Mouse (Mus musculus) regulatory T cell (primary cell): ENCODE measurements around the gene 1700018F24Rik.
"Not testable (repeated sequence)": the region's sequence is repeated elsewhere in the genome, so short reads cannot be mapped to it uniquely, and the experiment has no call there.

Experiments
- in situ Hi-C: fragments of 300-600 bp; cut with MboI, MseI; formaldehyde crosslinking; loops from one replicate; pipeline ENCODE4 v1.15.1; 2025; ENCODE audit warnings: high pct_unique_total_duplicates

1700018F24Rik gene

GRCm38 (mm10) chr5:145042690-145043089 lies at the start of gene 1700018F24Rik:
Gene 1700018F24Rik (plus strand): TSS chr5:145042990.
- in situ Hi-C loops, result not testable (repeated sequence)

GRCm38 (mm10) chr5:144998491-144998890 lies 44.3 kb upstream of the 1700018F24Rik start:
- in situ Hi-C loops, result no loop called here

GRCm38 (mm10) chr5:145003362-145003761 lies 39.4 kb upstream of the 1700018F24Rik start:
- in situ Hi-C loops, result no loop called here

DNA sequence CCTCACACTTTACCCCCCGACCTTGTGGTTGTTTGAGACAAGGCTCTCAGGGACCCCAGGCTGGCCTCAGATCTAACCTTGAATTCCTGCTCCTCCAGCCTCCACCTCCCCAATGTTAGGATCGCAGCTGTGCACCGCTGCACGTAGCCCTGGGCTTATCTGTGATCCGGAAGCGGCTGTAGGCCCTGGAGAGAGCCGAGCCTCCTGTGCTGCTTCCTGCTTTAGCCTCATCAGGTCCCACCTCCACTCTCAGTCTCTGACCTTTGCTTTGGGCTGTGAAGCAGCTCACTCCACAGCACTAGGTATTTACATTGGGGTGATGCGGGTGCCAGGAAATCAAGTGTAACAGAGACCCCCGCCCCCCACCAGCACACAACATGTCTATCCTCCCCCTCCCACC lies 38.3 kb upstream of the 1700018F24Rik start:
- in situ Hi-C loops, result no loop called here

DNA sequence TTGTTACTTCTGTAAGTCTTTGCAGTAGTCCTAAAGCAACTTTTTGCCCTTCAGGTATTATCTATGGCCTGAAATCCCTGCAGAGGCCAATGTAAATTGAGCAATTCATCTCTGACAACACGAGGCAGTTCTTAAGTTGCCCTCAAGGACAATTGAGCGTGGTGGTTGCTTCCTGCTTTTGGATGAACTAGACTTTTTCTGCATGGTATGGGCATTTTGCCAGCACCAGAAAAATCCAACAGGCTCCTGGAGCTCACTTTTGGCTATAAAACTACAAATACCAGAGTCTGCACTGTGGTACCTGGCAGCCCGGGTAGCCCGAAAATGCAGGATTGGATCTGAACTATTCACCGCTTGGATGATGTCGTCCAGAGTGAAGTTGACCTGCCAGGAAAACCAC lies 37.2 kb upstream of the 1700018F24Rik start:
- in situ Hi-C loops, result no loop called here

- in situ Hi-C loops, result no loop called here
Observed at GRCm38 (mm10) chr5:145008878-145009659, 33.7 kb upstream of the 1700018F24Rik start.

GRCm38 (mm10) chr5:145014278-145014677 lies 28.5 kb upstream of the 1700018F24Rik start:
- in situ Hi-C loops, result no loop called here

DNA sequence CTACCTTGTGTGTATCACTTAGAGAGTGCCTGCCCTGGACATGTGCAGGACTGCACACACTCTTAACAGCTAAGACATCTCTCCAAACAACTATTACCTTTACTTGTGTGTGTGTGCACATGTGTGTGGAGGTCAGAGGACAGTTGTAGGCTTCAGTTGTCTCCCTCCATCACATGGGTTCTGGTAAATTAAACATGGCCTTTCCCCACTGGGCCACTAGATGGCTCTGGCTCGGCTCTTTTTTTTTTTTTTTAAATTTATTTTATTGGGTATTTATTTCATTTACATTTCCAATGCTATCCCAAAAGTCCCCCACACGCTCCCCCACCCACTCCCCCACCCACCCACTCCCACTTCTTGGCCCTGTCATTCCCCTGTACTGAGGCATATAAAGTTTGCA lies 26.0 kb upstream of the 1700018F24Rik start:
- in situ Hi-C loops, result not testable (repeated sequence)

DNA sequence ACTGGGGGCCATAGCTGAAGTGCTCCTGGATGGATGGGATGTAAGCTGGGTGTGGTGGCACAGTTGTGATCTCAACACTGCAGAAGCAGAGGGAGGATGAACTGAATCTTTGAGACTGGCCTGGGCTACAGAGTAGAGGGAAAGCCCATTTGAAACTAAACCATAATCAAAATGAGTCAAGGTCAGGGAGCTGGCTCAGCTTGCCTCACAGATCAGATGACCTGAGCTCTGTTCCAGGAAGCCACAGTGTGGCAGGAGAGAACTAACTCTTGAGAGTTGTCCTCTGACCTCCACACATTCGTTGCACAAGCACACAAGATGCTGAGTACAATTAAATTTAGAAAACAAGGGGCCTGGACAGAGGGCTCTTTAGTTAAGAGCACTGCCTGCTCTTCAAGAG lies 22.5 kb upstream of the 1700018F24Rik start:
- in situ Hi-C loops, result not testable (repeated sequence)

GRCm38 (mm10) chr5:145020712-145021111 lies 22.1 kb upstream of the 1700018F24Rik start:
- in situ Hi-C loops, result not testable (repeated sequence)

- in situ Hi-C loops, result not testable (repeated sequence)
Observed at GRCm38 (mm10) chr5:145030476-145030875, 12.3 kb upstream of the 1700018F24Rik start.

DNA sequence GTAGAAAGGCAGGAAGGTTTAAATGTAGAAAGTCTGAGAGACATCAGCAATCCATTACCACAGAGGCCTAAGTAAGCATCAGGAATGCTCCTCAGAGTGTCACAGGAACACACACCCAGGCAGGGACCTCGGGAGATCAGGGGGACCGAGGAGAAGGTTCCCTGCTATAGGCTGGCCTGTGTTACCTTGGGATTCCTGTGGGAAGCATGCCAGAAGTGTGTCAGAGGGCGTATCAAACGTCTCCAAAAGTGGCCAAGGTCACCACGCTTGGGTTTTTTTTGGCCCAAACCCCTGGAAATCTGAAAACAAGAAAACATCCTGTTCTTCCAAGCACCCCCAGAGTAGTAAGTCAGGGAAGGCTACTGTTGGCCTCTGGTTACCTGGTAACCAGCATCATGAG lies 10.4 kb upstream of the 1700018F24Rik start, which contains the start of gene Gm4871:
Gm4871 (minus strand) TSS at position 364 of the 400 bp plus-strand sequence.
- in situ Hi-C loops, result not testable (repeated sequence)

DNA sequence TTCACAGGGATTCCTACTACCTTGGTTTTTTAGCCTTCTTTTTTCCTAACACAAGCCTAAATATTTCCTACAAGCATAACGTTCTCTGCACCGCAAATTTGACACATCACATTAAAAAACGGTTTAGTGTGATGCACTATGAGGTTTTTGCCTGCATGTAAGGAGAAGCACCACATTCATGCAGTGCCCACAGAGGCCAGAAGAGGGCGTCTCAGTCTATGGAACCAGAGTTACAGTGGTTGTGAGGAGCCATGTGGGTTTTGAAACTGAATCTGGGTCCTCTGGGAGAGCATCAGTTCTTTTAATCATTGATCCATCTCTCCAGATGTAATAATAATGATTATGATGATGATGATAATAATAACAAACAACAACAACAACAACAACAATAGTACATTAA lies 1.2 kb upstream of the 1700018F24Rik start:
- in situ Hi-C loops, result no loop called here

DNA sequence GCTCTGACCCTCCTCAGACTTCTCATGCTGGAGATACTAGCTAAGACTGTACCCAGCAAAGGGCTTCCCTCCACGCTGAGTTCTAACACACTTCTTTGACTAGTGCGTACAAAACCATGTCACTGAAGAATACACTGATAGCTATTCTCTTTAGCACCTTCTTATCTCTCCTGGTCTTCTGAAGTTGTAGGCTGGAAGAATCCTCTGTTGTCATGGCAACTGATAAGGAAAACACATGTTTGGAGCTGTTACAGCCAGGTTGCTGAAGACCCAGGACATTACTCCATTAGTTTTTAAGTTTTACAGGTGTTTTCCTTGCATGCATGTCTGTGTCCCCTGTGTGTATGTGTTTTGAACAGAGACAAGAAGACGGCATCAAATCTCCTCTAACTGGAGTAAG lies 11.4 kb downstream of the 1700018F24Rik start:
- in situ Hi-C loops, result not testable (repeated sequence)

- in situ Hi-C loops, result no loop called here
Observed at GRCm38 (mm10) chr5:145057907-145058306, 15.1 kb downstream of the 1700018F24Rik start.

DNA sequence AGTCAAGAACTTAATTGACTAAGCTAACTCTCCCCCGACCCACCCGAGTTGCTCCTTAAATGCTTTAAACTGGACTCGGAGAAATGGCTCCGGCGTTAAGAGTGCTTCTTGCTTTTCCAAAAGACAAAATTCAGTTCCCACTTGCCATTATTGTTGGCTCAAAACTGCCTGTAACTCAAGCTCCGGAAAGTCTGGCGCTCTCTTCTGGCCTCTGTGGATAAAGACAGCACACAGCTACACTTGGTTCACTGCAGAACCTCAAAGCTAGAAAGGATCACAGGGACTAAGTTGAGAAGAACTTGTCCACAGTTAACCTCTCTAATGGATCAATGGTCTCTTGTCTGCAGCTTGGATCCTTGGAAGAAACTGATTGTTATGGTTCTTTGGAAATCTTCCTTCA lies 15.9 kb downstream of the 1700018F24Rik start:
- in situ Hi-C loops, result no loop called here

- in situ Hi-C loops, result no loop called here
Observed at GRCm38 (mm10) chr5:145059524-145059923, 16.7 kb downstream of the 1700018F24Rik start.

DNA sequence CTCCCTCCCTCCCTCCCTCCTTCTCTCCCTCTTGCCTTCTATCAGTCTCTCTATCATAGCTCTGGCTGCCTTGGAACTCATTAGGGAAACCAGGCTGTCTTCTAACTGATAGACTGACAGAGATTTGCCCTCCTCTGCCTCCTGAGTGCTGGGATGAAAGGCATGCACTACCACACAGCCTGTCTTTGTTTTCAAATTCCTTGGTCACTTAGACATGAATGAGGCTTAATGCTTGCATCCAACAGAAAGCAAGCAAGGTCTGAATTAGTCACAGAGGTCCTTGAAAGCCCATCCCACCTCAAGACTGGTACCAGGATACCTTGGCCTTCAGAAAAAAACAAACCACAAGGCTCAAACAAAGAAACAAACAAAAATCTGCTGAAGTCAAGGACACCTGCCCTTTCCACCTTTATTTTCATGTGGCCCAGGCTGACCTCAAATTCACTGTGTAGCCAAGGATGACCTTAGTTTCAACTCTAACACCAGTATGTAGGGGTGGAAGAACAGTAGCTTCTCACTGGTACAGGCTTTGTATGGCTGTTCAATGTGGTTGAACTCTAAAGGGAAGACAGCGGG lies 22.1 kb downstream of the 1700018F24Rik start:
- in situ Hi-C loops, result loop anchor here (10.0 kb wide), 1 partner anchor 1400 kb away; no protein-coding TSS in a partner anchor

- in situ Hi-C loops, result loop anchor here (10.0 kb wide), 1 partner anchor 1396 kb away; no protein-coding TSS in a partner anchor
Observed at GRCm38 (mm10) chr5:145068863-145069262, 26.1 kb downstream of the 1700018F24Rik start.

GRCm38 (mm10) chr5:145069707-145070106 lies 26.9 kb downstream of the 1700018F24Rik start:
- in situ Hi-C loops, result loop anchor here (10.0 kb wide), 1 partner anchor 1395 kb away; no protein-coding TSS in a partner anchor

DNA sequence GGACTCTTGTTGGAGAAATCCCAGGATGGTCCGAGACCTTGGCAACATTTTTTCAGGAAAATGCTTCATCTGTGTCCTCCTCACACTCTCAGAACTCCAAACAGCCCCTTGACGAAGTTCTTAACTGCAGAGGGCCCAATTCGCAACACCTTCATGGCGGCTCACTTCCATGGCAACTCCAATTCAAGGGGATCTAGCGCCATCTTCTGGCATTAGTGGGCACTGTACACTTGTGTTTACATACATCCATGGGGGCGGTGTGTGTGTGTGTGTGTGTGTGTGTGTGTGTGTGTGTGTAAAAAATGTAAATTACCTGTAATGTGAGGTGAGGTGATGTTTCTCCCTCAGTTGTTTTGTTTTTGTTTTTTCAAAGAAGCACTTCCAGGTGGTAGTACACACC lies 28.6 kb downstream of the 1700018F24Rik start:
- in situ Hi-C loops, result no loop called here

DNA sequence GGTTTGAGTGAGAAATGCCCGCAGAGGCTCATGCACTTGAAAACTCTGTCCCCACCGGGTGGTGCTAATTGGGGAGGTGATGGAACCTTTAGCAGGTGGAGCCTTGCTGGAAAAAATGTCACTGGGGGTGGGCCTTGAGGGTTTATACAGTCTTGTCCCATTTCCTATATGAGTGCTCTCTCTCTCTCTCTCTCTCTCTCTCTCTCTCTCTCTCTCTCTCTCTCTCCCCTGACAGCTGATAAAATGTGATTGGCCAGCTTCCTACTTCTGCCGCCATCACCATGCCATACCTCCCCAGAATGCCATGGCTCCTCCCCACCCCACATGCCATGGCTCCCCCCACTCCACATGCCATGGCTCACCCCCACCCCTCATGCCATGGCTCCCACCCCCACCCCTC lies 32.3 kb downstream of the 1700018F24Rik start:
- in situ Hi-C loops, result no loop called here
